Mouse (Mus musculus): ENCODE measurements at regions not wholly inside any gene's neighbourhood (a gene's known extent, or its start where the extent isn't known, plus 50 kb on each side); places are given as distances from the start of the nearest gene placed in this dataset.
A peak's percentile ranks its signal among the peaks of the same experiment; 100 is the strongest.

DNA sequence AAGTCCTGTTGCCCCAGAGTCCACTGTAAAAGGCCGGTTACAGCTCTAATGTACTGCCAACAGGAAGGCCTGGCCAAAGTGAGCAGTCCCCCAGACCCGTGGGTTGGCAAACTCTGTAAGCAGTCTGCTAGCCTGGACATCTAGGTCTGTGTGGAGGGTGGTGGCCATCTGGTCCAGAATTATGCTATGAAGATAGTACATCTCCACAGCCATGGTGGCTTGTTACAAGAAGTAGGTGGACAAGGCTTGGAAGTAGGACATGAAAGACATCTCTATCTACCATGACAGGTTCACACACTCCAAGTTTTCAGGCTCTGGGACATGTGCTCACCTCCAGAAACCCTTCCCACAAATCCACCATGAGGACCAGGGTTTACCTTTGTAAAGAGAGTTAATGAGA is 79.1 kb upstream of the Mkln1 start:
- no peak overlapping the region for H3K9ac ChIP-seq (ENCODE audit: low read length)
- ATAC-seq: no peak
- no peaks in the 10 kb centered on the region for H3K9me3 ChIP-seq (replicated peaks; ENCODE audit: control insufficient read depth, low read length)
- DNase-seq (ENCODE audit: low spot score): no peak
- H3K27ac ChIP-seq (ENCODE audit: low read depth, low read length): no peak overlapping the region
- H3K4me1 ChIP-seq (ENCODE audit: control insufficient read depth, insufficient read depth, low read length): peaks cover 3% of the 10 kb centered on the region; the same call in 1 of the 2 replicates
- no peak overlapping the region for H3K4me2 ChIP-seq (ENCODE audit: low read length)
- no peaks in the 10 kb centered on the region for H3K27me3 ChIP-seq (replicated peaks; ENCODE audit: control insufficient read depth, insufficient read depth, low read length)
- no peak overlapping the region for H3K4me3 ChIP-seq (ENCODE audit: low read depth, low read length)
- no peaks in the 10 kb centered on the region for H3K36me3 ChIP-seq (ENCODE audit: control insufficient read depth, insufficient read depth, low read length)
- WGBS: 82% methylated on average over 2 of the region's 2 CpGs

DNA sequence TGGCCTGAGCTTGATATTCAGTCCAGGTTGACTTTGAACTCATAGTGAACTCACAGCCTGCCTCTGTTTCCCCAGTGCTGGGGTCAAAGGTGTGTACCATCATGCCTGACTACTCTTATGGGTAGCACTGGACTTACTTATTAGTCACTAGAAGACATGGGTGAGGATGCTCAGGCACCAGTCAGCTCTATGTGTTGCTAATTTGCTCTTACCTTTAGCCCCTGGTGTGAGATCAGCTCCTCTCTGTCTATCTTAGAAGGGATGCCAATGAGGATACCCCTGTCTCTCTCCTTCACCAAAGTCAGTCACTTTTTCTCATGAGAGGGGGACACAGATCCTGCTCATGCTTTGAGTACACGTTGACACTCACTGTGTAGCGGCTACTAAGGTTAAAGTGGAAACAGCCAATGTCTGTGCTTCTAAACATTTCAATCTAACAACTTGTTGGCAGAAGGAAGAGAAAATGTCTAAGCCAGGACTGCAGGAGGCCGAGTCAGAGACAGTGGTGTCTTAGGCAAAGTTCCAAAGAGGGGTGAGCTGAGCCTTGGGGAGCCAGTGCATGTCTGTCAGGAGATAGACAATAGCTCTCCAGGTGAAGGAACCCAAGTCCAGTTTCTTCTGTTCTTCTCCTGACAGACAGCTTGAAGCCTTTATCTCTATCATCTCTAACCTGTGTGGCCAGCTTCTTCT is 78.2 kb upstream of the Mkln1 start:
- WGBS: 76% methylated on average over 3 of the region's 3 CpGs
- no peak overlapping the region for H3K9ac ChIP-seq (ENCODE audit: low read length)
- H3K4me2 ChIP-seq (ENCODE audit: low read length): no peak overlapping the region
- no peaks in the 10 kb centered on the region for H3K36me3 ChIP-seq (ENCODE audit: control insufficient read depth, insufficient read depth, low read length)
- no peaks in the 10 kb centered on the region for H3K27me3 ChIP-seq (replicated peaks; ENCODE audit: control insufficient read depth, insufficient read depth, low read length)
- no peaks in the 10 kb centered on the region for H3K9me3 ChIP-seq (replicated peaks; ENCODE audit: control insufficient read depth, low read length)
- ATAC-seq (no peak), DNase-seq (ENCODE audit: low spot score) (no peak)
- H3K4me3 ChIP-seq (ENCODE audit: low read depth, low read length): no peak overlapping the region
- H3K27ac ChIP-seq (ENCODE audit: low read depth, low read length): no peak overlapping the region
- peaks cover 3% of the 10 kb centered on the region; the same call in 1 of the 2 replicates for H3K4me1 ChIP-seq (ENCODE audit: control insufficient read depth, insufficient read depth, low read length)

DNA sequence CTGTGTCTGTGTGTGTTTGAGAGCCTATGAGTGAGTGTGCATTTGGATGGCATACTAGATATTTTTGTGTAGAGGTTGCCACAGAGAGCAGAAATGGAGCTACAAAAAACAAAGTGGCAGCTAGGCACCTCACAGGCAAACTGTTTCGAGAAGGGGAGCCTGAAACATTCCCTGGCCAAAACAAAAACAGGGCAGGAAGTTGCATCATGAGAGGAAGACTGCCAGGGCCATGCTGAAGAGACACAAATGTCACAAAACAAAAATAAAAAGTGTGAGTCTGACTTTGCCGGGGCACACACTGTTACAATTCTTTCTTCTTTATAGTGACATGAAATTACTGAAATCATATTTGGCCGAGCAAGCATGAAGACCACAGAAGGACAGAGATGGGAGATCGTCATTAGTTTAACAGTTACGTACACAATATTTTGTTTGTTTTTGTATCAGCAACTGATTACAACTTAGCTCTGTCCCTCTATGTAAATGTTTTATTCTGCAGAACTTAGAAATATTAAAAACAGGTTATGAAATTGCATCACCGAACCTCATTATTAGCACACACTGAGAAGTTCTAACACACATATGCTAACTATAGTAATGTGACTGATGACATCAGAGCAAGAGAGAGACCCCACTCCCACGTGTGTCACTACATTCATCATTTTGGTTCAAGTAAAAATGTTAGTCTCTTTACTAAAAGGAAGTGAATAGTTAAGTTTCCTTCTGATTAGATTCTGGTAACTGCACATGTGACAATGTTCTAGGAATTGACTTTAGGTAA is 77.3 kb upstream of the Mkln1 start:
- no peaks in the 10 kb centered on the region for H3K27me3 ChIP-seq (replicated peaks; ENCODE audit: control insufficient read depth, insufficient read depth, low read length)
- no peaks in the 10 kb centered on the region for H3K9me3 ChIP-seq (replicated peaks; ENCODE audit: control insufficient read depth, low read length)
- H3K4me1 ChIP-seq (ENCODE audit: control insufficient read depth, insufficient read depth, low read length): peaks cover 3% of the 10 kb centered on the region; the same call in 1 of the 2 replicates
- H3K9ac ChIP-seq (ENCODE audit: low read length): no peak overlapping the region
- no peak overlapping the region for H3K4me3 ChIP-seq (ENCODE audit: low read depth, low read length)
- 86% methylated on average over 7 of the region's 7 CpGs for WGBS
- no peak overlapping the region for H3K27ac ChIP-seq (ENCODE audit: low read depth, low read length)
- ATAC-seq: no peak
- no peak for DNase-seq (ENCODE audit: low spot score)
- H3K36me3 ChIP-seq (ENCODE audit: control insufficient read depth, insufficient read depth, low read length): no peaks in the 10 kb centered on the region
- H3K4me2 ChIP-seq (ENCODE audit: low read length): no peak overlapping the region

DNA sequence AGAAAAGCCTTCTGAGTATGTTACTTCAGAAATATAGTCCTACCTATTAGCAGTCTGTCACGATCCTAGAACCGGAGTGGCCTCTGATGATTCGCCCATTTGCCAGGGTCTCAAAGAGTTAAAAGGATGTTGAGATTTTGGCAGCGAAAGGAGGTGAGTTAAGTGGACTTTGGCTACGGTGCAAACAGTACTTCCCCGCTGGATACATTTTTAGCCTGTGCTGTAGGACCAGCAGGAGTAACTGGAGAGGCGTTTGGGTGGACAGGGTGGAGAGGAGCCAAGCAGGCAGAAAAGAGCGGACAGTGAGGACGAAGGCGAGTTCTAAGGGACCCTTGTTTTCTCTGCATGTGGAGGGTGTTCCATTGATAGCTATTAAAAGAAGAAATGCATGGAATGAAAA is 76.6 kb upstream of the Mkln1 start:
- Histone ChIP-seq H3K27ac (ENCODE audit: low read depth, low read length) (no peak overlapping the region), H3K9me3 (replicated peaks; ENCODE audit: control insufficient read depth, low read length) (no peaks in the 10 kb centered on the region), H3K4me2 (ENCODE audit: low read length) (no peak overlapping the region), H3K27me3 (replicated peaks; ENCODE audit: control insufficient read depth, insufficient read depth, low read length) (no peaks in the 10 kb centered on the region), H3K4me1 (ENCODE audit: control insufficient read depth, insufficient read depth, low read length) (peaks cover 3% of the 10 kb centered on the region; the same call in 1 of the 2 replicates), H3K9ac (ENCODE audit: low read length) (no peak overlapping the region), H3K4me3 (ENCODE audit: low read depth, low read length) (no peak overlapping the region), H3K36me3 (ENCODE audit: control insufficient read depth, insufficient read depth, low read length) (no peaks in the 10 kb centered on the region)
- no peak for DNase-seq (ENCODE audit: low spot score)
- ATAC-seq: no peak
- WGBS: 64% methylated on average over 10 of the region's 10 CpGs

DNA sequence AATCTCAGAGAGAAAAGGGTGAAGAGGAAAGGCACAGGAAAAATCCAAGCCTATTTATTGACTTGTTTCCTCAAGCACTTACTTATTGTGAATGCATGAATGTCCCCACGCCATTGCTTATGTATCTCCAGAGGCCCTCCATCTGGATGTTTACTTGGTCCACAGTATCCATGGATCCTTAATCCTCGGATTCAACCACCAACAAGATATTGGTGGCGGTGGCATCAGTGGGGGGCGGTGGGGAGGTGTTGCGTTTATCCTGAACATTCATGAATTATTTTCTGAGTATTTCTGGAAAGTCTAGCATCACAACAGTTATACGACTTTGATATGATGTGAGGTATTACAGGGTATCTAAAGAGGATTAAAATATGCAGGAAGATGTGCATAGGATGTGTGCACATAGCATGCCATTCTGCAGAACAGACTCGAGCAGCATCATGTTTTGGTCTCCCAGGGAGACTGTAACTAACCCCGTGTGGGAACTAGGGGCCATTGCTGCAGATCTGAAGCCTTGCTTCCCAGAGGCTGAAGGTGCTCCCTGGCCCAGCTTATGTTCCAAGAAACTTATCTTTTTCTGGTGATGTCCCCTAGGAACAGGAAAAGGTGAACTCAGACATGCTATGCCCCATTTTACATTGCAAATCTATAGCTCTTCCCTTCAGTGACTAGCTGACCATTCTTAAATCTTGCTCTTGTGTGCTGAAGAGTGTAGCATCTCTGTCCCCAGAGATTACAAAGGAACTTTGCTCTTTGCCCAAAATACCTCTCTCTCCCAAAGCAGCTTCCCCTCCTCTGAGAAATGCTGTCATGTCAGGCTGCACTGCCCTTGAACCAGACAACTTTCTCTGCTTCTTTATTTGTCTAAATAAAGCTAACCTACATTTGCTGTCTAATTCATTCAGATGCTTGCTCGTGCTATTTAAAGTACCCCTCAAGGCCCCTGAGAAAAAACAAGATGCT is 75.0 kb upstream of the Mkln1 start:
- Histone ChIP-seq H3K9ac (ENCODE audit: low read length) (no peak overlapping the region), H3K27ac (ENCODE audit: low read depth, low read length) (no peak overlapping the region), H3K4me1 (ENCODE audit: control insufficient read depth, insufficient read depth, low read length) (no peaks in the 10 kb centered on the region; the same call in 1 of the 2 replicates), H3K4me3 (ENCODE audit: low read depth, low read length) (no peak overlapping the region), H3K4me2 (ENCODE audit: low read length) (no peak overlapping the region), H3K27me3 (replicated peaks; ENCODE audit: control insufficient read depth, insufficient read depth, low read length) (no peaks in the 10 kb centered on the region), H3K9me3 (replicated peaks; ENCODE audit: control insufficient read depth, low read length) (no peaks in the 10 kb centered on the region), H3K36me3 (ENCODE audit: control insufficient read depth, insufficient read depth, low read length) (no peaks in the 10 kb centered on the region)
- ATAC-seq (no peak), DNase-seq (ENCODE audit: low spot score) (no peak)
- 67% methylated on average over 9 of the region's 9 CpGs for WGBS

DNA sequence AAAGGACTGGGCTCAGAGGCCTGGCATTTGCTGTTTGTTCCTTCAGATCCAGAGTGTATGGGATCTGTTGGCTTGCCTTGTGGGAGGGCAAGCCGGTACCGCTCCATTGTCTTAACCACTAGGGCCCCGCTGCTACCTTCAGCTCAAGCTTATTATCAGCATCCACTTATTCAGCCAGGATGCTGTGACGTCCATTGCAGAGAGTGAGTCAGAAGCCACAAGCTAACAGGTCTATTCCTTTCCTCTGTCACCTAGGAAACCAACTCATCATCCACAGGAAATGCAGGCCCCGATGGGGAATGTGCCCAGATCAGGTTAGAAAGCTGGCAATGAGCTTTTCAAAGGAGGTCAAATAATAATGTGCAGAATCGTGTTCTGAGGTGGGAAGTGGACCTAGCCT is 73.8 kb upstream of the Mkln1 start:
- Histone ChIP-seq H3K4me2 (ENCODE audit: low read length) (no peak overlapping the region), H3K4me1 (ENCODE audit: control insufficient read depth, insufficient read depth, low read length) (no peaks in the 10 kb centered on the region; the same call in 1 of the 2 replicates), H3K9ac (ENCODE audit: low read length) (no peak overlapping the region), H3K27ac (ENCODE audit: low read depth, low read length) (0 out of 2 replicates have a peak overlapping the region, but pooled peaks have one; percentile 11), H3K9me3 (replicated peaks; ENCODE audit: control insufficient read depth, low read length) (no peaks in the 10 kb centered on the region), H3K27me3 (replicated peaks; ENCODE audit: control insufficient read depth, insufficient read depth, low read length) (no peaks in the 10 kb centered on the region), H3K4me3 (ENCODE audit: low read depth, low read length) (no peak overlapping the region), H3K36me3 (ENCODE audit: control insufficient read depth, insufficient read depth, low read length) (no peaks in the 10 kb centered on the region)
- 28% methylated on average over 6 of the region's 6 CpGs for WGBS
- ATAC-seq (no peak; the same call in 1 of the 2 replicates), DNase-seq (ENCODE audit: low spot score) (peak; percentile 44)

DNA sequence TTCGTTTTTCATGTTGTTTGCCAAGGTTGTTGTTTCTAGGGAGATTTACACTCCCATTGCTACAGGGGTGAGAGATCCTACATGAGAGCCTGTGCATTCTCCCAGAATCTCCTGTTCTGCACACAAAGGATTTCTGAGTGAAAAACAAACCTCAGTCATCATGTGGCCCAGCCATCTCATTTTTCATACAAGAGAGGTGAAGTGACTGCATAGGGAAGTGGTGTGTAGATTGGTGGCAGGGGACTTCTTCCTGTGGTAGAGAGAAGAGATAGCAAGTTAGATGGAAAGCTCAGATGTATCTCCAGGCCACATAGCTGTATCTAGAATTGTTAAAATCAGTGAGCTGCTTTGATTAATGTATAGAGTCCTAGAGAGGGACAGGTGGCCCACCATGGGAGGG is 72.9 kb upstream of the Mkln1 start:
- H3K27ac ChIP-seq (ENCODE audit: low read depth, low read length): no peak overlapping the region

DNA sequence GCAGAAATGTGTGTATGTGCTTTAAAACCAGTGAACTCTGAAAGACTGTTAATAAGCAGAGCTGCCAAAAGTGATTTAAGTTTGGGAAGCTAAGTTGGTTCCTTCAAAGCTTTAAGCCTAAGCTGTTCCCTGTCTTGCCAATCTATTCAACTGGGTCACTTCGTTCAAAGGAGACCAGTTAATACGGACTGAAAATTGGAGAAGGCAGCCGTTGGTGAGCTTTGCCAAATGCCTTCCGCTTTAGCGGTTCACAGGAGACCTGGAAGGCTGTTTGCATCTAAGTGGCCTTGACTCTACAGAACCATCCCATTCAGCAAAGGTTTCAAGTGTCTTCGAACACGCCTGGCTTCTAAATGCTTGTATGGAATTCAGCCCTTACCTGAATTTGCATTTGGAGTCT is 68.2 kb upstream of the Mkln1 start:
- Histone ChIP-seq H3K4me2 (ENCODE audit: low read length) (no peak overlapping the region), H3K4me3 (ENCODE audit: low read depth, low read length) (no peak overlapping the region)
- 72% methylated on average over 7 of the region's 7 CpGs for WGBS

More for the DNA sequence above, 72.9 kb upstream of the Mkln1 start:
- Histone ChIP-seq H3K27me3 (replicated peaks; ENCODE audit: control insufficient read depth, insufficient read depth, low read length) (no peaks in the 10 kb centered on the region), H3K9me3 (replicated peaks; ENCODE audit: control insufficient read depth, low read length) (no peaks in the 10 kb centered on the region), H3K4me2 (ENCODE audit: low read length) (no peak overlapping the region), H3K4me1 (ENCODE audit: control insufficient read depth, insufficient read depth, low read length) (no peaks in the 10 kb centered on the region; the same call in 1 of the 2 replicates), H3K36me3 (ENCODE audit: control insufficient read depth, insufficient read depth, low read length) (no peaks in the 10 kb centered on the region), H3K4me3 (ENCODE audit: low read depth, low read length) (no peak overlapping the region), H3K9ac (ENCODE audit: low read length) (no peak overlapping the region)
- no peak for DNase-seq (ENCODE audit: low spot score)
- 70% methylated on average over 1 of the region's 1 CpGs for WGBS
- no peak for ATAC-seq

More for the DNA sequence above, 68.2 kb upstream of the Mkln1 start:
- ATAC-seq (no peak), DNase-seq (ENCODE audit: low spot score) (no peak)
- Histone ChIP-seq H3K9me3 (replicated peaks; ENCODE audit: control insufficient read depth, low read length) (no peaks in the 10 kb centered on the region), H3K4me1 (ENCODE audit: control insufficient read depth, insufficient read depth, low read length) (peaks cover 3% of the 10 kb centered on the region; the same call in 1 of the 2 replicates), H3K36me3 (ENCODE audit: control insufficient read depth, insufficient read depth, low read length) (no peaks in the 10 kb centered on the region), H3K27me3 (replicated peaks; ENCODE audit: control insufficient read depth, insufficient read depth, low read length) (no peaks in the 10 kb centered on the region), H3K27ac (ENCODE audit: low read depth, low read length) (no peak overlapping the region), H3K9ac (ENCODE audit: low read length) (no peak overlapping the region)
